Mouse (Mus musculus) cortical plate, adult 2 months (tissue): ENCODE measurements at regions not wholly inside any gene's neighbourhood (a gene's known extent, or its start where the extent isn't known, plus 50 kb on each side); places are given as distances from the start of the nearest gene placed in this dataset.

ENCODE experiments used
- CTCF ChIP-seq: fragments of 200-500 bp; IDR thresholded peaks from 2 replicates; pipeline ENCODE4 v1.5.1; 2011; ENCODE audit warnings: mild to moderate bottlenecking, control low read depth, low read length; ENCODE audit not compliant: insufficient read depth; ENCODE audit errors: extremely low read depth
- POLR2A ChIP-seq: fragments of 200-500 bp; IDR thresholded peaks from 2 replicates; pipeline ENCODE4 v1.6.1; 2011; ENCODE audit warnings: mild to moderate bottlenecking, low read length, control low read depth; ENCODE audit not compliant: insufficient read depth; ENCODE audit errors: extremely low read depth

GRCm38 (mm10) chr9:118323796-118324195, 154.2 kb upstream of the Eomes start:
- TF ChIP-seq CTCF, result no peak
- TF ChIP-seq POLR2A, result no peak
